Mouse (Mus musculus): Measurements from ENCODE around the gene Lifr.

DNA sequence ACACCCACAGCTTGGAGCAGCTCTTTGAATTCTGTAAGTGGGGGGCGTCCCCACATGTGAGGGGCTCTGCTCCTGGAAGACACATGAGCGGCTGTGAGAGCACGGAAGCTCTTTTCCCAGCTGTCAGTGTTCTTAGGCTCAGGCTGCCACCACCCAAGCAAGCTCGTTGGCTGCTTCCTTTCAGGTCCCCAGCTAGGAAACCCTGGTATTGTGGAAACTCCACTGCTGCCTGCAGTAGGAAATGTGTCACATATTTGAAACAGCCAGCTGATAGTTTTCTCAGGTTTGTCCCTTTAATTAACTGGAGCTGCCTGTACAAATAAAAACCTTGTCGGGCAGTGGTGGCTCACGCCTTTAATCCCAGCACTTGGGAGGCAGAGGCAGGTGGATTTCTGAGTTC lies 73.4 kb downstream of the Lifr start:
- TF ChIP-seq MYOD1 (IDR thresholded peaks at IDR 0.05; ENCODE audit: control insufficient read depth in 1 of 3, insufficient read length in 2 of 3, low read depth in 2 of 3) (no peak), POLR2A (IDR thresholded peaks at IDR 0.05; ENCODE audit: insufficient read length, low read depth) (no peak), TCF12 (IDR thresholded peaks at IDR 0.05; ENCODE audit: insufficient read depth, poor library complexity, severe bottlenecking) (no peak), CEBPB (IDR thresholded peaks at IDR 0.05; ENCODE audit: insufficient read depth, poor library complexity, severe bottlenecking) (no peak)

Measured in myocyte (in vitro differentiated cells).